8 mouse cellular contexts compared by ENCODE assay signal in the genomic region with DNA sequence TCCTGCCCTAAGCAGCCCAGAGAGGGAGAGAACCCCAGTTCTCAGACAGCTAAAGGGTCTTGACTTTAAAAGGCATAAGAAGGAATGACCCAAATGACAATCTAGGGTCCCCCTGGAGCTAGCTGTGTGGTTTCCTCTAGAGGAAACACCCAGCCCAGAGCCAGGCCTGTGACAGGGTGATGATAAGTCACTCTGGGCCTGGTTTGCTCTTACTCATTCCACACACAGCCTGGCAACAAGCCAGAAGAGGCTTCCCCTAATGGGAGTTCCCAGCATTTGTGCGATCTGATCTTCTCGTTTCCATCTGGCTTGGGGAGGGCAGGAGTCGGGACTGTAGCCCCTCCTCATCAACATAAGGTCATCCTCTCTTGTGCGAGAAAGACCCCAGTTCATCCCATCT. TPM values are rescaled to one million over a fixed set of nuclear protein-coding genes. Genes with fewer than 3 reads are reported as not detected.
DNase-seq lines count a peak whose midpoint lies in the region; ATAC-seq and TF ChIP-seq lines count a peak whose summit lies in the region.

No protein-coding gene starts in this region.

- DNase-seq in intestine, embryonic 14.5 days (ENCODE audit: low spot score), result no peak
- DNase-seq in adrenal gland, adult (ENCODE audit: inconsistent age in 2 of 2, low spot score in 1 of 2), result peak; percentile 82 to 89
- DNase-seq in heart, adult 18-20 months, result peak; percentile 84 to 90
- DNase-seq in kidney, adult 9 months, result peak; percentile 68
- DNase-seq in lung, postnatal 36 days, result peak; percentile 94
- no peak for DNase-seq in layer of hippocampus, adult 11-12 months (ENCODE audit: low spot score)

- H3K9me3 ChIP-seq in intestine, embryonic 14.5 days (ENCODE audit: control insufficient read depth, low read length), result no peaks in the 10 kb centered on the region
- H3K9me3 ChIP-seq in intestine, postnatal 0 days (ENCODE audit: control insufficient read depth), result no peaks in the 10 kb centered on the region

- TF ChIP-seq CTCF in intestine, postnatal 0 days (IDR thresholded peaks at IDR 0.05; ENCODE audit: low read depth), result no peak

- no peaks in the 10 kb centered on the region for H3K27me3 ChIP-seq in intestine, embryonic 14.5 days (replicated peaks; ENCODE audit: control insufficient read depth, insufficient read depth, low read length)
- H3K27me3 ChIP-seq in intestine, postnatal 0 days (replicated peaks; ENCODE audit: control insufficient read depth, insufficient read depth, low read length), result no peaks in the 10 kb centered on the region

- 15% methylated on average over 4 of the region's 4 CpGs for WGBS in intestine, embryonic 14.5 days
- 19% methylated on average over 4 of the region's 4 CpGs for WGBS in intestine, postnatal 0 days

- no peak overlapping the region for H3K4me3 ChIP-seq in intestine, embryonic 14.5 days (ENCODE audit: low read depth, low read length)
- H3K4me3 ChIP-seq in intestine, postnatal 0 days (ENCODE audit: low read depth, low read length), result no peak overlapping the region

- no peak overlapping the region for H3K9ac ChIP-seq in intestine, embryonic 14.5 days (ENCODE audit: low read length)
- H3K9ac ChIP-seq in intestine, postnatal 0 days (ENCODE audit: low read depth, low read length), result no peak overlapping the region

- H3K4me1 ChIP-seq in intestine, embryonic 14.5 days (replicated peaks; ENCODE audit: control insufficient read depth, insufficient read depth, low read length), result peaks cover 40% of the 10 kb centered on the region
- peaks cover 14% of the 10 kb centered on the region; the same call in 1 of the 2 replicates for H3K4me1 ChIP-seq in intestine, postnatal 0 days (replicated peaks; ENCODE audit: control insufficient read depth, insufficient read depth, low read length)

- peaks cover 30% of the 10 kb centered on the region for H3K36me3 ChIP-seq in intestine, embryonic 14.5 days (ENCODE audit: control insufficient read depth, insufficient read depth, low read length)
- peaks cover 4% of the 10 kb centered on the region; the same call in 1 of the 2 replicates for H3K36me3 ChIP-seq in intestine, postnatal 0 days (ENCODE audit: control insufficient read depth, insufficient read depth)

- H3K4me2 ChIP-seq in intestine, embryonic 14.5 days (ENCODE audit: low read length), result peak overlapping the region; percentile 28
- H3K4me2 ChIP-seq in intestine, postnatal 0 days (replicated peaks; ENCODE audit: low read depth), result no peak overlapping the region

- H3K27ac ChIP-seq in intestine, embryonic 14.5 days (ENCODE audit: low read depth), result peak overlapping the region; percentile 60
- H3K27ac ChIP-seq in intestine, postnatal 0 days (ENCODE audit: low read depth, low read length), result no peak overlapping the region

- no peak; the same call in 1 of the 2 replicates for ATAC-seq in intestine, embryonic 14.5 days (replicated peaks; ENCODE audit: low FRiP score, low TSS enrichment, low read depth)
- ATAC-seq in intestine, postnatal 0 days, result no peak
- no peak for ATAC-seq in erythroid progenitor cell, adult 5-6 weeks (replicated peaks; ENCODE audit: low FRiP score, poor library complexity, severe bottlenecking)

RNA-seq across cellular contexts. Expression of gene Capn2, which starts 13.2 kb away (rescaled TPM):
- 89.9 and 94.5 TPM in 2 replicates for polyA plus RNA-seq in intestine, embryonic 14.5 days (2014; fragmentation: Nextera tagmentation; extraction: Ambion mirVana)
- 31.8 and 34.0 TPM in 2 replicates for polyA plus RNA-seq in intestine, postnatal 0 days (2015; fragmentation: Nextera tagmentation; extraction: Ambion mirVana)
- total RNA-seq in heart, adult 18-20 months (2021), result 10 to 100 TPM; 67.5 to 68.4 TPM
- 15.5 and 17.2 TPM in 2 replicates for total RNA-seq in erythroid progenitor cell, adult 5-6 weeks (2015; ENCODE audit: low replicate concordance)
- 6.7 and 15.0 TPM in 2 replicates for total RNA-seq in erythroid progenitor cell, adult 5-6 weeks (2017; ENCODE audit: low replicate concordance)

Comparison
In these comparisons a context has a peak if more than half of its experiments do, and no peak if none do; other contexts are left out.
1. DNase-seq: peak in adrenal gland, adult (2 of 2), heart, adult 18-20 months (2 of 2), kidney, adult 9 months (single experiment) and lung, postnatal 36 days (single experiment); none in intestine, embryonic 14.5 days (single experiment) and layer of hippocampus, adult 11-12 months (single experiment).